Mouse (Mus musculus) forebrain, embryonic 12.5 days (tissue): ENCODE data around the gene Glipr2. TPM values are rescaled to one million over a fixed set of nuclear protein-coding genes. Genes with fewer than 3 reads are reported as not detected.
A peak's percentile ranks its signal among the peaks of the same experiment; 100 is the strongest.

Experiments
- ATAC-seq: fragments of 200-750 bp; cut with Nextera tagmentation; 2 replicates; pipeline ENCODE4 v1.8.0; 2017; ENCODE audit warnings: moderate TSS enrichment; ENCODE audit not compliant: low FRiP score
- H3K27ac ChIP-seq: fragments of 300-500 bp; sonication (generic); 2 replicates; pipeline ENCODE4 v1.5.1; 2016; ENCODE audit warnings: mild to moderate bottlenecking
- H3K27me3 ChIP-seq: fragments of 300-500 bp; sonication (generic); 2 replicates; pipeline ENCODE4 v1.6.1; 2016; ENCODE audit warnings: mild to moderate bottlenecking
- H3K36me3 ChIP-seq: fragments of 300-500 bp; sonication (generic); replicated peaks from 2 replicates; pipeline ENCODE4 v1.6.1; 2016; ENCODE audit warnings: mild to moderate bottlenecking
- H3K4me1 ChIP-seq: fragments of 300-500 bp; sonication (generic); 2 replicates; pipeline ENCODE4 v1.6.1; 2016
- H3K4me2 ChIP-seq: fragments of 300-500 bp; sonication (generic); 2 replicates; pipeline ENCODE4 v1.6.1; 2016; ENCODE audit warnings: mild to moderate bottlenecking, moderate library complexity
- H3K4me3 ChIP-seq: fragments of 300-500 bp; sonication (generic); replicated peaks from 2 replicates; pipeline ENCODE4 v1.5.1; 2016; ENCODE audit warnings: mild to moderate bottlenecking
- H3K9ac ChIP-seq: fragments of 300-500 bp; sonication (generic); 2 replicates; pipeline ENCODE4 v1.6.1; 2016; ENCODE audit warnings: mild to moderate bottlenecking
- H3K9me3 ChIP-seq: fragments of 300-500 bp; sonication (generic); 2 replicates; pipeline ENCODE4 v1.6.1; 2016
- WGBS: fragments of 180-500 bp; shearing (Covaris S2); methylation state at CpG from one replicate; pipeline ENCODE4 v1.1.7; 2016; 5-methylcytosine and 5-hydroxymethylcytosine counted together
- polyA plus RNA-seq: library from polyadenylated mRNA; unstranded; fragments of >200 nt; fragmentation: Nextera tagmentation; extraction: Ambion mirVana; gene quantifications from 2 replicates; pipeline ENCODE4 v1.2.1, GENCODE M21; 2016

The Glipr2 gene
- polyA plus RNA-seq, 1 experiment from 2014 or later = 61.7 TPM

DNA sequence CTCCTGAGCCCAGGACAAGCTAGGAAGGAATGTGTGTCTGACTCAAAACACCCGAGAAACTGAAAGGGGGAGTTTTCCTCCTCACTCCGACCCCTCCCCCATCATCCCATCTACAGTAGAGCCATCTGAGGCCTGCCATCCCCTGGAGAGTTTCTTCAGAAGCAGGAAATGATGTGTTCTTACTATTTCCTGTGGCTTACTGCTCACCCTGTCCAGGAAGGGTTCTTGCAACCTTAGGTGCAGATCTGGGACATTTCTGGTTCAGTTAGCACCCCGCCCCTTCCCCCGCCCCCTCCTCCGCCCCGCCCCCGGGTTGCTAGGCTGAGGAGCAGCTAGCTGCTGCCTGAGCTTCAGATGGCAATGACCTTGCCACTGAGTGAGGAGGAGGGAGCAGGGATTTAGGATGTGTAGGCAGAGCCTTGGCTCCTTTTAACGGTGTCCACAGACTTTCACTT is 15.0 kb downstream of the Glipr2 start:
- Histone ChIP-seq H3K9me3 (no peaks in the 10 kb centered on the region), H3K27me3 (peaks cover 8% of the 10 kb centered on the region; the same call in 1 of the 2 replicates), H3K4me3 (no peak overlapping the region), H3K36me3 (peaks cover 6% of the 10 kb centered on the region), H3K4me1 (peaks cover 34% of the 10 kb centered on the region), H3K27ac (peak overlapping the region; percentile 61), H3K9ac (no peak overlapping the region), H3K4me2 (peak overlapping the region; percentile 8; the same call in 1 of the 2 replicates)
- WGBS = 9% methylated on average over 8 of the region's 8 CpGs
- peak; percentile 52; the same call in 1 of the 2 replicates for ATAC-seq

DNA sequence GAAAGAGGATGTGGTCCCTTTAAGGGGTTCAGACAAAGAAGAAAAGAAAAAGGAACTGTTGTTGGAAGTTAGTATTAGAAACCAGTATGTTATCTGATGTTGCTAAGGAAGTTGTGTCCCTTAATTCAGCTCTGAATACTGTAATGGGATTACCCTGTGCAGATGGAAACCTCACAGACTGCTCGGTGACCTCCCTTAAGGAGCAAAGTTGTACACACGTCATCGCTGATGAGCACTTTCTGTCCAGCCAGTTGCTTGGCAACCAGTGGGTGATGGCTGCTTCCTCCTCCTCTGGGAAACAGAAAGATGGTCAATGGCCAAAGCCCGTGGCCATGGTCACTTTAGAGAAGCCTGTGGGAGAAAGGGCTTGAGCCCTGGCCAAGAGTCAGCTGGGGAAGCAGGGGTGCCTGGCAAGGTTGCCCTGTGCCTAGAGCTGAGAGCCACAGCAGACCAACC is 16.4 kb downstream of the Glipr2 start:
- Histone ChIP-seq H3K4me3 (no peak overlapping the region), H3K9me3 (no peaks in the 10 kb centered on the region), H3K36me3 (peaks cover 6% of the 10 kb centered on the region), H3K4me1 (peaks cover 39% of the 10 kb centered on the region), H3K4me2 (no peak overlapping the region), H3K9ac (no peak overlapping the region), H3K27me3 (peaks cover 8% of the 10 kb centered on the region), H3K27ac (no peak overlapping the region)
- ATAC-seq = no peak
- WGBS = 37% methylated on average over 4 of the region's 4 CpGs

DNA sequence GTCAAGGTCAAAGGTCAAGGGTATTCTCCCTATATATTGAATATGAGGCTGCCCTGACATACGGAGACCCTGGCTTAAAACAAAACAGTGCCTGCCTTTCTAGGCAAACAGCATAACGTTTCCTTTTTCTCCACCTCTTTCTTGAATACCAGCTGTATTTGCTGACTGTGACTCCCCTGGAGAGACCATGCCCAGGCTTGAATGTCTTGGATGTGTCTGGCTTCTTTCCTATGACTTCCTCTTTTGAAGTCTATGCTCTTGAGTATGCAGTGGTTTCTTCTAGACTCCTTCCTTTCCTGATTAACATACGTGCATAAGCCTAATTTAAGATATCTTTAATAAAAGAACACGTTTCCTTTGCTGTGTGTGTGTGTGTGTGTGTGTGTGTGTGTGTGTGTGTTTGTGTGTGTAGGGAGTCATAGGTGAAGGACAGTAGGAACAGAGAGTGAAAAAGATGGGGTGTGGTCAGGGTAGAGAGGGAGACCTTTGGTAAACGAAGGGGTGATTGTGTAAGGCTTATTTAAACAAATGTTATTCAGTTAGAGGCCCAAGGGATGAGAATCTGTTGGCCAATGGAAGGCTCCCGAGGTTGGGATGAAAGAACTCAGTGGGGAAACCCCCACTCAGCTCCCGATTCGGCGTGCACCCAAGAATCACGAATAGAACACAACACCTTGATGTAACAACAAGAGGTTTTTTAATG is 17.9 kb downstream of the Glipr2 start:
- Histone ChIP-seq H3K36me3 (peaks cover 6% of the 10 kb centered on the region), H3K9me3 (no peaks in the 10 kb centered on the region), H3K9ac (no peak overlapping the region), H3K4me3 (no peak overlapping the region), H3K27ac (no peak overlapping the region), H3K4me2 (no peak overlapping the region), H3K27me3 (peaks cover 11% of the 10 kb centered on the region), H3K4me1 (peaks cover 36% of the 10 kb centered on the region)
- no peak for ATAC-seq
- WGBS = 79% methylated on average over 10 of the region's 10 CpGs

DNA sequence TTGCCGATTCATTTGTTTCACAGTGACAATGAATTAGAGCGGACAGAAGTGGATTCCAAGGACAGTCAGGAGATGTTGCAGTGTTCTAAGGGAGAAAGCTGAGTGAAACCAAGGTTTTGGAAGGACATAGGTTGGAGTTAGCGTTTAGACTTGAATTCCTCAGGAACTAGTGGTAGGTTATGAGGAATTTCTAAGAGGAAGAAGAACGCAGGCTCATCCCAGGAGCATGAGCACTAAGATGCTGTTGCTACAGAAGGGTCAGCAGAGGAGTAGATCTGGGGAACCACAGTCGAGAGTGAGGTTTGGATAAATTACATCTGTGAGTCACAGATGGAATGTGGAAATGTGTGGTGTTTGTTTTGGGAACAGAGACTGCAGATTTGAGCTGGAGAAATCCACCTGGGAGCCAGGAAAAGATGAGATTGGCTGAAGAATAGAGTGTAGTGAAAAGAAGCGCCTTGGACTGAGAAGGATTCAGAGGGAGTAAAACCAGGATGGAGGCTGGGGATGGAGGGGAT is 19.1 kb downstream of the Glipr2 start:
- H3K36me3 ChIP-seq = no peaks in the 10 kb centered on the region
- peaks cover 36% of the 10 kb centered on the region for H3K4me1 ChIP-seq
- H3K27me3 ChIP-seq = peaks cover 22% of the 10 kb centered on the region
- no peak overlapping the region for H3K4me2 ChIP-seq
- no peak overlapping the region for H3K9ac ChIP-seq
- ATAC-seq = no peak
- H3K27ac ChIP-seq = no peak overlapping the region
- H3K9me3 ChIP-seq = no peaks in the 10 kb centered on the region
- WGBS = 84% methylated on average over 6 of the region's 6 CpGs
- no peak overlapping the region for H3K4me3 ChIP-seq

DNA sequence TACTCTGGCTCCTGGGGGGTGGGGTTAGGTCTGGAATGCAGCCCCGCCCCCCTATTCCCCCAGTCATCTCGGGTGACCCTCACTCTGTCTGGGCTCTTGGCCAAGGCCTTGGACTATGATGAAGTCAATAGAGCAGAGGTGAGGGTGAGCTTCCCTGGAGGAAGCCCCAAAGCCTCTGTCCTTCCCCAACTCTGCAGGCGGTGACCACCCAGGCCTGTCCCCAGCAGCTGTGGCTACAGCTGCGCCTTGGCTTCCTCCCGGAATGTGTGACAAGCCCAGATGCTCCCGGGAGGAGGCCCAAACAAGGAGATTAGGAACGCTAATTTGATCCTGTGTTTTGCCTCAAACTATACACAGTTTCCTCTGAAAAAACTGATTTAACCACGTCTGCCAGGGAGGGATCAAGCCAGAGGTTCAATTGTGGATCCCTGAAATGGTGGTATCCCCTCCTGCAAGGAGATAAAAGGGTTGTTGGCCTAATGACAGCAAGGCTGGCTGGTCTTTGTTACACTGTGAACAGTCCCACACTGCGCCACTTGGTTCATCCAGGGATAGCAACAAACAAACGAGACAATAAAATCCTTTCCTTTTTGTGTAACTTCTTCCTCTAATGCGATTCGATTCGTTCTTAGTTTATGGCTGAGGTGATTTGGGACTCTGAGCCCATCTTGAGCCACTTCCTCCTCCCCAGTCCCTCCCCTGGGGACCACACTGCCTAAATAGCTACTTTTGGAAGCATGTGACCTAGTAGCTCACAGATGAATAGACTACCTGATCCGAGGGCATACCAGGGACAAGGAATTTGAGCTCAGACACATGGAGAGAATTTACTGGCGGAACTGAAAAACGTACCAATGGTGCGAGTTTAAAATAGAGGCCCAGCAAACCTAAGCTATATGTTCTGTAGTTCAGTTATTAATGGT is 21.6 kb downstream of the Glipr2 start:
- no peaks in the 10 kb centered on the region for H3K36me3 ChIP-seq
- no peak for ATAC-seq
- no peaks in the 10 kb centered on the region for H3K9me3 ChIP-seq
- WGBS = 12% methylated on average over 17 of the region's 17 CpGs
- H3K4me2 ChIP-seq = 0 out of 2 replicates have a peak overlapping the region, but pooled peaks have one; percentile 0
- peak overlapping the region; percentile 66 for H3K27ac ChIP-seq
- no peak overlapping the region for H3K4me3 ChIP-seq
- peaks cover 31% of the 10 kb centered on the region for H3K27me3 ChIP-seq
- no peak overlapping the region for H3K9ac ChIP-seq
- H3K4me1 ChIP-seq = peaks cover 20% of the 10 kb centered on the region

DNA sequence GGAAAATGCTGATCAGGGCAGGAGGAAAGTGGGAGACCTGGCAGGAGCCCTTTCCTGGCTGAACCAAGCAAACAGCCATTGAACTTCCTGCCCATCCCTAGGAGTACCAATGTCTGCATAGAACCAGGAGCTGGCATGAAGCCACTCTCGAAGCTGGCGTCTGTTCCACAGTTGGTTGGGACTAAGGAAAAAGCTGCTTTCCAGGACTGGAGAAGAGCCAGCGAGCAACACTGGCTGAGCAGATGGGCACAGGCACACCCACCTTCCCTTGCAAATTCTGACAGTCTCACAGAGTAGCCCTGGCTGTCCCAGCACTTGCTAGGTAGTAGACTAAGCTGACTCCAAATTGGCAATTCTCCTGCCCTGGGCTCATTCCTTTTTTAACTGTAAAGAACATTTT is 22.5 kb downstream of the Glipr2 start:
- H3K27ac ChIP-seq = no peak overlapping the region
- H3K4me2 ChIP-seq = no peak overlapping the region
- no peak for ATAC-seq
- 81% methylated on average over 3 of the region's 3 CpGs for WGBS
- H3K27me3 ChIP-seq = peaks cover 31% of the 10 kb centered on the region
- no peaks in the 10 kb centered on the region for H3K36me3 ChIP-seq
- peaks cover 20% of the 10 kb centered on the region for H3K4me1 ChIP-seq
- H3K4me3 ChIP-seq = no peak overlapping the region
- no peaks in the 10 kb centered on the region for H3K9me3 ChIP-seq
- H3K9ac ChIP-seq = no peak overlapping the region

DNA sequence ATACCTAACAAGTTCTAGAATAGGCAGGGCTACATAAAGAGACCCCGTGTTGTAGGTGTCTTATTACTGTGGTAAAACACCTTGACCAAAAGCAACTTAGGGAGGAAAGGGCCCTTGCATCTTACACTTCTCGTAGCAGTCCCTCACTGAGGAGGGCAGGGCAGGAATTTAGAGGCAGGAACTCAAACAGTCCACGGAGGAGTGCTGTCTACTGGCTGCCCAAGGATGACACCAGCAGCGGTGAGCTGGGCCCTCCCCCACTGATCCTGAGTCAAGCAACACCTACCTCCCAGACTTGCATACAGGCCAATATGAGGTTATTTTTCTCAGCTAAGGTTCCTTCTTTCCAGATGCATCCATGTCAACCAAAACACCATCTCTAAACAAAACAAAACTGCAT is 23.0 kb downstream of the Glipr2 start:
- no peak for ATAC-seq
- WGBS = 81% methylated on average over 4 of the region's 4 CpGs
- Histone ChIP-seq H3K9me3 (no peaks in the 10 kb centered on the region), H3K4me3 (no peak overlapping the region), H3K4me1 (peaks cover 20% of the 10 kb centered on the region), H3K36me3 (no peaks in the 10 kb centered on the region), H3K27ac (no peak overlapping the region), H3K9ac (no peak overlapping the region), H3K27me3 (peaks cover 31% of the 10 kb centered on the region), H3K4me2 (no peak overlapping the region)

DNA sequence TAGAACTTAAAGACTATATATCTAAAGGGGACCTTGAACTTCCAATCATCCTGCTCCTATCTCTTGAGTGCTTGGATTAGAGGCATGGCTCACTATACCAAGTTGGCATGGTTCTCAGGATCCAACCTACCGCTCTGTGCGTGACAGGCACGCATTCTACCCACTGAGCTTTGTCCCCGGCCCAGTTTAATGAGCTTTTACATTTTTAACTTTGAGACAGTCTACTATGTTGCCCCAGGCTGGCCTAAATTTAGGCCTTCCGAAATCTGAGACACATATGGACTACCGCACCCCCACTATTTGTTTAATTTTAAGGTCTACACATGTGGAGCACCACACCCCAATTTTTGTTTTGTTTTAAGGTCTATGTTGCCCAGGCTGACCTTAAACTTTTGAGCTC is 23.6 kb downstream of the Glipr2 start:
- H3K9ac ChIP-seq = no peak overlapping the region
- H3K4me2 ChIP-seq = no peak overlapping the region
- H3K9me3 ChIP-seq = no peaks in the 10 kb centered on the region
- H3K27me3 ChIP-seq = peaks cover 31% of the 10 kb centered on the region
- H3K36me3 ChIP-seq = no peaks in the 10 kb centered on the region
- peaks cover 20% of the 10 kb centered on the region for H3K4me1 ChIP-seq
- no peak overlapping the region for H3K4me3 ChIP-seq
- ATAC-seq = no peak
- H3K27ac ChIP-seq = no peak overlapping the region
- 95% methylated on average over 6 of the region's 6 CpGs for WGBS

DNA sequence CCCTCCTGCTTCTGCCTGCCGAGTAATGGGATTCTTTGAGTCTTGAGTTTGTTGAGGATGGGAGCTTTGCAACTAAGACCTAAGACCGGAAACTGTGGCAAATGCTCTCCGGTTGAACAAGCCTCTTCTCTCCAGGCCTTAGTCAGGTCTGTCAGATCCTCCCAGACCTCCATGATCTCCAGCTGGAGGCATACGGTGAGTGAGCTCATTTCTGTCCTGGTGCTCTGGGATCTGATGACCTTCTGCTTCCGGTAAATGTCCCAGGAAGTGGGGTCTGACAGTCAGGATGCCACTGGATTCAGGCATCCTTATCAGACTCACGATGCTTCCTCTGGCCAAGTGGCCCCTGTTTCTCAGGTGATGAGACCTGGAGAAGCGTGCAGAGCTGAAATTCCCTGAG is 24.1 kb downstream of the Glipr2 start:
- Histone ChIP-seq H3K4me2 (no peak overlapping the region), H3K27ac (no peak overlapping the region), H3K9me3 (no peaks in the 10 kb centered on the region), H3K36me3 (no peaks in the 10 kb centered on the region), H3K27me3 (peaks cover 30% of the 10 kb centered on the region), H3K9ac (no peak overlapping the region), H3K4me1 (peaks cover 20% of the 10 kb centered on the region), H3K4me3 (no peak overlapping the region)
- no peak for ATAC-seq
- WGBS = 90% methylated on average over 7 of the region's 7 CpGs

DNA sequence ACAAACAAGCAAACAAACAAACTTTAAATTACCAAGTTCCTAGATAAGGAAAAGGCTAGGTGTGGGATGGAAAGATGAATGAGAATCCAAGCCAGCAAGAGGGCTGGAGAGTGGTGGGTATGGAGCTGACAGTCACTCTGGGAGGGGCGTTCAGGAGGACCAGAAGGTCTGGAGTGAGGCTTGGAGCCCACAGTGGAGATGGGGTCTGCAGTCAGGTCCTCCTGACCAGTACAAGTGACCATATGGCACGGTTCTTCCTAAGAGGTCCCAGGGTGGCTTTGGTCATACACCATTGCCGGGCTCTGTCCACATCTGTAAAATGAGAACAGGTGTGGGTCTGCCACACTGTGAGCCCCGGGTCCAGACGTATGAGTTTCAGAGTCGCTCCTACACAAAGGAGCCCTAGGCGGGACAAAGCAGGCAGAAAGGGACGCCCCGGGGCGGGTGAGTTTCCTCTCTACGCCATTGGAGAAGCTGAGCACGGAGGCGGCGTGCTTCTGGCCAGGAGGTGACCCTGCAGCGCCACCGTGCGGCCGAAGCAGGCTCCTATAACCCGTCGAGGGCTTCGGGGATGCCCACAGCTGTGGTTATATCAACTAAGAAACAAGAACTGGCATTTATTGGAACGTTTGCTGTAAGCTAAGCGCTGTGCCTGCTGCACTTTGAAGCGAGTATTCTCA is 25.0 kb downstream of the Glipr2 start:
- H3K4me3 ChIP-seq = peak overlapping the region; percentile 34
- H3K27me3 ChIP-seq = peaks cover 28% of the 10 kb centered on the region
- peak overlapping the region; percentile 53 for H3K9ac ChIP-seq
- peaks cover 20% of the 10 kb centered on the region for H3K4me1 ChIP-seq
- H3K9me3 ChIP-seq = no peaks in the 10 kb centered on the region
- 3% methylated on average over 24 of the region's 24 CpGs for WGBS
- H3K4me2 ChIP-seq = peak overlapping the region; percentile 59
- no peaks in the 10 kb centered on the region for H3K36me3 ChIP-seq
- peak; percentile 94 for ATAC-seq
- no peak overlapping the region for H3K27ac ChIP-seq

DNA sequence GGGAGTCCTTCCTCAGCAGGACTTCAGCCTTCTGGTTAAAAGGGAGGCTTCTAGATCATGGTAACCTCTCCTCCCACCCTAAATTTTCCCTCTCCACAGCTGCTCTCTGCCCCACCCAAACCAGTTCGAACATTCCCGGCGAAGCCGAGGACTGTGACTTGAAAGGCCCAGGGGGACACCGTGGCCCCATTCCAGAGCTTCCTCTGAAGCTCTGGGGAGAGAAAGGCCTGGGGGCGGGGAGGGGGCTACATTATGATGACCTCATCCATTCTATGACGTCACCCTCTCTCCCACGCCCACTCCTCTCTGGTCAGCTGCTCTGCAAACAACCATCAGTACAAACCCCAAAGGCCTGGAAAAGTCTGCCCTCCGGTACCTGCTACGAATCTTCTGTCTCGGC is 26.0 kb downstream of the Glipr2 start, which contains the start of gene Ccin:
Gene Ccin (plus strand): TSS at position 303 of the 400 bp plus-strand sequence.
- Histone ChIP-seq H3K9ac (peak within 1 kb of the TSS; percentile 53; the same call in 1 of the 2 replicates), H3K9me3 (no peaks in the 10 kb centered on the region), H3K36me3 (no peaks in the 10 kb centered on the region), H3K27ac (no peak within 1 kb of the TSS), H3K4me1 (peaks cover 15% of the 10 kb centered on the region), H3K4me3 (peak within 1 kb of the TSS; percentile 34), H3K4me2 (peak within 1 kb of the TSS; percentile 59), H3K27me3 (peaks cover 28% of the 10 kb centered on the region)
- no peak for ATAC-seq
- 88% methylated on average over 11 of the region's 11 CpGs for WGBS

DNA sequence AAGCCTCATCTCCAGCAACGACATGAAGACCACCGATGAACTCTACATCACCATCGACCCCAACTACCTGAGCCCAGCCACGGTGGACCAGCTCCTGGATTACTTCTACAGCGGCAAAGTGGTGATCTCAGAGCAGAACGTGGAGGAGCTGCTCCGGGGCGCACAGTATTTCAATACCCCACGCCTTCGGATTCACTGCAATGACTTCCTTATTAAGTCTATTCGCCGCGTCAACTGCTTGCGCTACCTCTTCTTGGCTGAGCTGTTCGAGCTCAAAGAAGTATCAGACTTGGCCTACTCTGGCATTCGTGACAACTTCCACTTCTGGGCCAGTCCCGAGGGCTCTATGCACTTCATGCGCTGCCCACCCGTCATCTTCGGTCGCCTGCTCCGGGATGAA is 26.6 kb downstream of the Glipr2 start:
- peaks cover 10% of the 10 kb centered on the region for H3K4me1 ChIP-seq
- peaks cover 28% of the 10 kb centered on the region for H3K27me3 ChIP-seq

More for the DNA sequence above, 26.6 kb downstream of the Glipr2 start:
- Histone ChIP-seq H3K9me3 (no peaks in the 10 kb centered on the region), H3K4me3 (no peak overlapping the region), H3K36me3 (no peaks in the 10 kb centered on the region), H3K4me2 (no peak overlapping the region), H3K9ac (no peak overlapping the region), H3K27ac (no peak overlapping the region)
- ATAC-seq = no peak
- 94% methylated on average over 22 of the region's 22 CpGs for WGBS
